Mouse (Mus musculus) skeletal muscle tissue, adult 2 months (tissue): Measurements from ENCODE around the gene Lpcat2.

ENCODE experiments used
- DNase-seq: peaks from one replicate; pipeline ENCODE4 v3.0.0-alpha.2; 2012; ENCODE audit warnings: low read depth, low spot score

Gene Lpcat2

DNA sequence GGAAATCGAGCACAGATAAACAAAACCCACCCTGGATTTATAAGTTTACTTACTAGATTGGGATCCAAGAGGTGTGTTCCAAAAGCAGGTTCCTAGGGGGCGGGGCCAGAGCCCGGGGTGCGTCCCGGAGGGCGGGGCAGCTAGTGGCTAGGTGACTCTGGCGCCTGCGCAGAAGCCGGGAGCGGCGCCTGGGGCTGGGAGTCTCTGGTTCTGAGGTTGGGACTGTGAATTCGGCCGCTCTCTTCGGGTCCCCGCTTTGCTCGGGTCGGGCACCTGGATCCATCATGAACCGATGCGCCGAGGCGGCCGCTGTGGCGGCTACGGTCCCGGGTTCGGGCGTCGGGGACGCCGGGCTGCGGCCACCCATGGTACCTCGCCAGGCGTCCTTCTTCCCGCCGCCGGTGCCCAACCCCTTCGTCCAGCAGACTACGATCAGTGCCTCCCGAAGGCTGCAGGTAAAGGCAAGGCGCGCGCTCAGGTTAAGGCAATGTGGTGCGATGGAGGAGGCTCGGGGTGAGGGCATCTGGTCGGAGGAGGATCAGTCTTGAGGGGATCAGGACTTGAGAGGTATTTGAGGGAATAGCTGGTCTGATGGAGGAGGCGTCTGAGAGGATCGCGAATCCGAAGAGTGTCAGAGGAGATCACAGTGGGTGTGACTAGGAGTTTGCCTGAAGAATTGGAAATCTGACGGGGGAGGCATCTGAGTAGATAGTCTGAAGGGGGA, at the start of gene Lpcat2:
TSS of gene Lpcat2 (plus strand) at position 169 of the 724 bp plus-strand sequence.
- DNase-seq = no peak

DNA sequence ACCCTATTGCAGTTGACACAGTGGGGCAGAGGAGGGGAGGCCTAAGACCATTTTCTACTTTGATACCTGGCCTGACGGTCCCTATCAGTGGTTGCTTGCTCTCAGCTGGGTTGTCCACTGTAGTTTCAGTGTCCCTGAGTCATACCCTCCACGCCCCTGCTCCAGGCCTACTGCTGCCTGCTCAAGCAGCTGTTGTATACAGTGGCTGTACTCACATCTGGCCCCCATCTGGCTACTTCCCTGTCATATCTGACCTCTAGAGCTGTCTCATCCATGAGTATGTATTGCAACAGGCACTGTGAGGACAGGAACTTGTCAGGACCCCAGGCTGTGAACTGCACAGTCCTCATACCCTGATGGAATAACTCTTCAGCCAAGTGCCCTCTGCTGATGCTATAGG, 42.4 kb upstream of the Lpcat2 start:
- no peak for DNase-seq

DNA sequence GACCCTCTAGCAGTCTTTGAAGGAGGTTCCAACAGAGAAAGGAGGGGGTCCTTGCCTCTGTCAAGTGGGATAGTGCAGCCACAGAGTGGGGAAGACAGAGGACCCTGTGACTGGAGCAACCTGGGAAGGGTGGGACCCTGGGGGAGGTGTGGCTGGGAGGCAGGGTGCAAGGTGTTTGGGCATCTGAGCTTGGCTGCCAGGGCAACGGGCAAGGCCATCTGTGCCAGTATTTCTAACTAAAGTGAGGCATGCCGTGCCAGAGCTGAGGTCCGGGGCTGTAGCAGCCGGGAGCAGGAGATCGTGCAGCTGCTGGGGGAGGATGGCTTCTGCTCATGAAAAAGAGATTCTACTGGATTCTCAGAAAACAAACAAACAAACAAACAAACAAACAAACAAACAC, 39.5 kb upstream of the Lpcat2 start:
- no peak for DNase-seq

DNA sequence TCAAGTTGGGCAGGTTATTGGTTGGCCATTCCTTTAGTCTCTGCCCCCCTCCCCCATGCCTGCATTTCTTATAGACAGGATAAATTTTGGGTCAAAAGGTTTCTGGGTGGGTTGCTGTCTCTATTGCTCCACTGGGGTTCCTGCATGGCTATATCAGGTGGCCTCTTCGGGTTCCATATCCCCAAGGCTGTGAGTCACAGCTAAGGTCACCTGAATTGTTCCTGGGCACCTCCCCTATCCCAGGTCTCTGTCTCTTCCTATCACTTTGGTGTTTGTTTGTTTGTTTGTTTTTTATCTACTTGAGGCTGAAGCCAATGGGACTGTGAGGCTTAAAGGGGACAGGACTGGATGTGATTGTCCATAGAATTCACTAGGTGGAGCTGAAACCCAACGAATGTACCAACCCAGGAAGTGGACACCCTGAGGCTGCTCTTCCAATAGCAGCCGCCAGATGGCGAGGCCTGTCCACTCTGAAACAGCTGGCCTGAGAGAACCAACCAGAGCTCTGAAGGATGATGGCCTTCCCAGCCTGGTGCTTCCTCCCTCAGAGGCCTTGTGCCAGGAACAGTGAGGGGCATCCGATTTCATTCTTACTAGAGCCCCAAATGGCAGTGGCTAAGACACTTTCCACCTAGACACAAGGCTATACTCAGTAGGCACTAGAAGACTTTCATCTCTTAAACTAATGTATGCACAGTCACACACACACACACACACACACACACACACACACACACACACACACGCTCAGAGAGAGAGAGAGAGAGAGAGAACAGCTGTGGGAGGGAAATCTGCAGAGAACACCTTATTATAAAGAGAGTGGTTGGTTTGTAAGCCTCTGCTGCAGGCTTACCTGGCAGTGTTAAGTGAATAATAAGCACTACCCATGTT, 37.0 kb upstream of the Lpcat2 start:
- peak; percentile 91 for DNase-seq

DNA sequence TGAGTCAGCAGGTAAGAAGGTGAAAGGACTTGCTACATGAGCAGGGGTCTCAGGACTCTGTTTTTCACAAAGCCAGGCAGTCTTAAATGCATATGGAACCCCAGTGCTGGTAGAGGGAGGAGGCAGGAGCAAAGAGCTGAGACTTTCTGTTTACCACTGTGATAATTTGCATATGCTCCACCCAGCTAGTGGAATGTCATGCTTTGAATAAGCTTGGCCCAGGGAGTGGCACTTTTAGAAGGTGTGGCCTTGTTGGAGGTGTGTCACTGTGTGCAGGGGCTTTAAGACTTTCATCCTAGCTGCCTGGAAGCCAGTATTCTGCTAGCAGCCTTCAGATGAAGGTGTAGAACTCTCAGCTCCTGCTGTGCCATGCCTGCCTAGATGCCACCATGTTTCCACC, 34.0 kb upstream of the Lpcat2 start:
- no peak for DNase-seq

DNA sequence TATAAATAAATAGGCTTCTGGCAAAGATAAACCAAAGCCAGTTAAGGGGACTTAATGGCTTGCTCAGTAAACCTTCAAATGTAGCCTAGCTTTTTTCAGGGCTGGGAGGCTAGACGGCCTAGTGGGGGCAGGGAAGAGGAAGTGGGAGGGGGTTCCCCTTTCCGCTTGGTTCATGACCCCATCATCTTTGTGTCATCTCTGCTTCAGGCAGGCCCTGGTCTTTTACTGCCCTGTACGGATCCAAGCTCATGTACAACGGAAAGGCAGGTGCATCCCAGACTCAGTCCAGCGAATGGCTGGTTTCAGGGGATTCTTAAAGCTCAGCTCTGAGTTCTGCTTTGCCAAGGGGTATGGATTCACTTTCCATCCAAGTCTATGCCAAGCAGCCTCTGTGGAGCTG, 32.8 kb upstream of the Lpcat2 start:
- DNase-seq = no peak

DNA sequence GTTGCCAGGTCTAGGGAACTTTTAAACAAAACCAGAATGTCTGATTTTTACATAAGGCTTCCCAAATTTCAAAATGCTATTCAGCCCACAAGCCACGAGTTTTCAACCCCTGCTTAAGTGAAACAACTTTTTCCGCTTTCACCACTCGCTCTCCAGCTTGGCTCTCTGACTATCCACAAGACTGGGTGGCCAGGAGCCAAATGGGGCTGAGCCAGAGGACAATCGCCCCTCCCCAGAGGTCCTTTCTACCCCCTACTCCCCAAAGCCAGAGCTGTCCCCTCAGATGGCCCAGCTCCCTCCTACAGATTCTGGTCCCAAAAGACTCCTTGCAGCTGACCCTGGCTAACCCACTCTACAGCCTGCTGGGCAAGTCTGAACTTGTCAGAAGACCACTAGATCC, 29.1 kb upstream of the Lpcat2 start:
- peak; percentile 53 for DNase-seq

DNA sequence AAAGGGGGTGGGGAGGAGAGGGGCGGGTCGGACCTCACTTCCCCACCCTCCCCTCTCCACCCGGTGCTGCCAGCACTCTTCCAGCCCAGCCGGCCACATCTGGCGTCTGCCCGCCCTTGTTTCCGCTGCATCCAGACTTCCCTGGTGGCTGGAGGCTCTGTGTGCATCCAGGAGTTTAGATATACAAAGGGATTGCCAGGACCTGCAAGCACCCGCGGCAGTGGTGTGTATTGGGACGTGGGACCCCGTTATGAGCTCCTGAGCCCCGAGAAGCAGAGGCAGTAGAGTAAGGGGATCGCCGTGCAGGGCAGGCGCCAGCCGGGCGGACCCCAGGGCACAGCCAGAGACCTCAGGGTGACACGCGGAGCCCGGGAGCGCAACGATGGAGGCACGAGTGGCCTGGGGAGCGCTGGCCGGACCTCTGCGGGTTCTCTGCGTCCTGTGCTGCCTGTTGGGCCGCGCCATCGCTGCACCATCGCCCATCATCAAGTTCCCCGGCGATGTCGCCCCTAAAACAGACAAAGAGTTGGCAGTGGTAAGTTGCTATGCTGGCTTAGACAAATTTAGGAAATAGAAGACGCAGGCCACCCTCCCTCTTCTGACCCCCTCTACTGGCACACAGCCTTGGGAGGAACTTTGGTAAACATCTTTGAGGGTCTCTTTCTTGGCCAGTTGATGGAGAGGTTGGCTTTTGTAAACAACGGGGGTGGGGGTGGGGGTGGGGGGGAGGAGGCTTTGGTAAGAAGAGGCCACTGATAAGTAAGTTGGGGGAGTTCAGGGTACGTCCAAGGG, 27.7 kb upstream of the Lpcat2 start, which contains the start of gene Mmp2:
TSS of gene Mmp2 (plus strand) at position 49 of the 792 bp plus-strand sequence.
- DNase-seq = peak; percentile 56

DNA sequence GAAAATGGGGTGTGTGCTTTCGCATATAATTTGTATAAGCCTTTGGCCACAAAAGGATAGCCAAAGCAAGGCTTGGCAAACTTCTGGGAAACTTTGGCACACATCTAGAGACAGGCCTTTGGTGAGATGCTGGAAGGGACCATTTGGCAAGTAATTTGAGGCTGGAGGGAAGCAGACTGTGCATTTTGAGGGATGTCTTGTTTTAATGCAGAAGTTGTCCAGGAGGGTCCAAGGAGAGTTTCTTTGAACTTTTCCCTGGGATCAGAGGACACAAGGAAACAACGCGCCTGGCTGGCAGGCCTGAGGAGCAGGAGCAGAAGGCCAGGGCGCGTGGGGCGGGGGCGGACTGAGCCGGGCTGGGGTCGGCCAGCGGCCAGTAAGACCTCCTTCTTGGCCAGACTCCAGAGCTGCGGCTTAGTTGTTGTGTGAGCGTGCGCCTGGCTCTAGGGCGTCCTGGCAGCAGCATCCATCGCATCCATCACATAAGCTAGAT, 26.8 kb upstream of the Lpcat2 start:
- peak; percentile 45 for DNase-seq

DNA sequence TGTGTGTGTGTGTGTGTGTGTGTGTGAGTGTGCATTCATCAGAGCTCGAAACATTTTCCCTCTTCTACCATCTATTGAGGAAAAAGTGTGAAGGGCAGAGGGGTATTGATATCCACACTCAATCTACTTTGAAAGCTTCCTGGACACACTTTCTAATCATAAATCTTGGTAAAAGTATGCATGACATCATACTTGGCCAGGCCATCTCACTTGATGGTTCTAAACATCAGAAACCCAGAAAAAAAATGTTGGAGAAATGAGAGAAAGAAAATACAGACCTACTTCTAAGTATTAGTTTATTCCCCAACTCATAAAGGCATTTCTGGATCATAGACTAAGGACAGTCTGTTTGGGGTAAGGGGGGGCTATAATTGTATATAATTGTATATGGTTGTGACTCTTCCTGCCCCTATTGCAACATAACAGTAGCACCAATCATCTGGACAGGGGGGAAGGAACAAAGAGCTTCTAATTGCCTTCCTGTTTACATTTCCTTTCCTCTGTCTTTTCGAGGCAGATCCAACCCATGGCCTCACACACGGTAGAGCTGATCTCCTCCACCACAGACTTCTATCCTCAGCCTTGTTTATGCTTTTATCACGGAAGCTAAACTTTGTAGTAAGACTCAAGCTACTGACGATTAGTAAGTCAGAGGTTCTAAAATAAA, 20.9 kb upstream of the Lpcat2 start:
- no peak for DNase-seq

DNA sequence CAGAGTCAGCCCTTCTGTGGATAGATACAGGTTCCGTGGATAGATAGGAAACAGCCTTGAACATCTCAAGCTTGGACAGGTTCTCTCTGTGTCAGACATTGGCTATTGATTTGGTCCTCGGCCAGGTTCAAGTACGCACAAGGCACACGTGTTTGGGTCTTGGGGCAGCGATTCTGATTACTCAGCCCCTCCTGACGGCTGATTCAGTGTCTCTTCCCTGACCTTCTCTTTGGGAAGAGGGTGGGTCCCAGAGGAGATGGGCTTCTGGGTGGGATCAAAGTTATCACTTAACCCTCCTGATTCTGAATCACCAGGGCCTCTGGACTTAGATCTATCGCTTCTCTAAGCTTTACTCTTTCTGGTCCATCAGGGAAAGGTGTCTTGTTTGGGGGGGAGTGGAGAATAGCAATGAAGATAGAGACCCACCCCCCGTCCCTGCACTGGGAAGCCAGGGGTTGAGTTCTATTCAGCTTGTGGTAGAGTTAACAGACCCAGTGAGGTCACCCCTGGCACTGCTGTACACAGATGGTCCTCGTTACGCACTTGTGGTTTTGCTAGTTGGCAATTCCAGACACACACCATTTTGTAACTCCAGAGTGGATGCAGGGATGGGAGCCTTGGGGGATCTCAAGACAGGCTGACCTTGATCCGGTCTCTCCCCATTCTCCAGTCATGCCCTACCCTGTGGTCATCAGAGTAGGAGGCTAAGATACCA, 20.2 kb upstream of the Lpcat2 start:
- DNase-seq = peak; percentile 79

DNA sequence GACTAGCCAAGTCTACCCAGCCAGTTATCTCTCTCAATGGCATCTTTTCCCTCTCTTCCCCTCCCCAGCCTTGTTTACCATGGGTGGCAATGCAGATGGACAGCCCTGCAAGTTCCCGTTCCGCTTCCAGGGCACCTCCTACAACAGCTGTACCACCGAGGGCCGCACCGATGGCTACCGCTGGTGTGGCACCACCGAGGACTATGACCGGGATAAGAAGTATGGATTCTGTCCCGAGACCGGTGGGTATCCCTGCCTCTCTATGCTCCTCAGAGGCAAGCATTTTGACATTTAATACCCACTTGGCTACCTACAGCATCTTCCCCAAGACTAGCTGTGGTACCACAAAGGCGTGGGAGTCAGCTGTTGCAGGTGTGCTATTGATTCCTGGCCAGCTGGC, 19.2 kb upstream of the Lpcat2 start:
- DNase-seq = no peak

DNA sequence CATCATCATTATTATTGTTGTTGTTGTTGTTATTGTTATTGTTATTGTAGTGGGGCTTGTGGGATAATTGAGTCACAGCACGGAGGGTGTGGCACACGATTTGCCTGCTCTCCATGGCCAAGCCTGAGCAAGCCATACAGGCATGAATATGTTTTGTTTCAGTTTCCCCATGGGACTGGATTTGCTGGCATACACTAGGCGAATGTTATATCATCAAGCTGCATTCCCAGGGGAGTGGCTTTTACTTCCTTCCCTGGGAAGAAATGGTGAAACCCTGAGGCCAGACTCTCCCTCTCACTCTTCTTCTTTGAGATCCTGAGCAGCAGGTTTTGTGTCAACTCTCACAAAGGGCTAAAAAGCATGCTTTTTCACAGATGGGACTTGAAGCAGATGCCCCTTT, 16.5 kb upstream of the Lpcat2 start:
- DNase-seq = no peak

DNA sequence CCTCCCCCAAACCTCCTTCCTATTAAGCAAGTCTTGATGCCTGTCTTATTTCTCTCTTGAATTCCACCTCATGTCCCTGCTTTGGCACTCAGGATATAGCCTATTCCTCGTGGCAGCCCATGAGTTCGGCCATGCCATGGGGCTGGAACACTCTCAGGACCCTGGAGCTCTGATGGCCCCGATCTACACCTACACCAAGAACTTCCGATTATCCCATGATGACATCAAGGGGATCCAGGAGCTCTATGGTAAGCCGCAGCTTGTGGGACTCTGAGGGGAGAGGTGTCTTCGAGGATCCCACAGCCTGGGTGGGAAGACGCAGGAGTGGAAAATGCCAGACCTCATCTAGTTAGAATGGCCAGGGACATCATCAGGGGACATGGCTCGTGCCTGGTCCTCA, 16.0 kb upstream of the Lpcat2 start:
- no peak for DNase-seq

DNA sequence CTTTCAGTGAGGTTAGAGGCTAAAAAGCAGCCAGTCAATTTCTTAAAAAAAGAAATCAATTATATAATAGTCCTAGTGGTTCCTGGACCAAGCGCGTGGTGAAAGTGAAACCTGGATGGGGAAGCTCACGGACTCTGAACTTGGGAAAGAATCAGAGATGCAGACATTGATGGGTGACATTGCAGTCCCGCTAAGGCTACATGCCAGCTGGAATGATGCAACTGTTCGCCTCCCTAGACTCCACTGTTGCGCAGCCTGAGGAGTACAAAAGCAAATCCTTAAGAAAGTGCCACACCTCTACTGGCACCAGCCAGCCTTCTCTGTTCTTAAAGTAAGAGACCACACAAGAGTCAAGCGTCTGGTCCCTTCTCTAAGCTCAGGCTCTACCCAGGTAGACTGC, 15.3 kb upstream of the Lpcat2 start:
- DNase-seq = peak; percentile 82

DNA sequence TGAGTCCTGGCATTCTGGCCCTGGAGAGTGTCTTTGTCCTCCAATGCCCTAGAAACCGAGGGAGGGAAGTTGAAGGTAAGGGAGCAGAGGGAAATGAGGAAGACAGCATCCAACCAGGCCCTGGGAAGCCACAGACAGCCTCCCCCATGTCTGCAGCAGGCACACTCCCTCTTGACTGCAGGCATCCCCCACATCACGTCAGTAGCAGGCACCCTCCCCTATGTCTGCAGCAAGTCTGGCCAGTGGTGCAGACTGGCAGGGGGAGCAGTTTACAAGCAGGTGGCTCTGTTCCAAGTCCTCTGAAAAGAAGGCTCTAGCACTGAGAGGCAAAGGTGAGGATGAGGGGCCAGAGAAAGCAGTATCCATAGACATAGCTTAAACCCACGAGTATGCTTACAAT, 8.5 kb upstream of the Lpcat2 start:
- no peak for DNase-seq

DNA sequence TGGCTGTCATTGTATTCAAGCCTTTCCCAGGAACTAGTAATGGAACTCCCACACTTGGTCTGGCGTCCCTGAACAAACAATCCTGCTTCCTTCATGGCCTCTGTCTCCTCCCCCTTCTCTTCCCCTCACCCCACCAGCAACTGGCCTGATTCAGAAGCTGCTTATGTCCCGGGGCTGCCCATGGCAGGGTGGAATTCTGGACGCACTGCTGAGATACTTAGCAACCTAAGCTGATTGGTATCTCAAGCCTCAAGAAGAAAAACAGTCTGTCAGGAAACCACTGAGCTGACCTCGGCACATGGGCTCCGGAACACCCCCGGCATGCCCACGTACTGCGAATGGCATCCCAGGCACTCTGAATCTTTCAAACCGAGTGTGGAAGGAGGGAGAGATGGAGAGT, 7.8 kb upstream of the Lpcat2 start:
- DNase-seq = no peak

DNA sequence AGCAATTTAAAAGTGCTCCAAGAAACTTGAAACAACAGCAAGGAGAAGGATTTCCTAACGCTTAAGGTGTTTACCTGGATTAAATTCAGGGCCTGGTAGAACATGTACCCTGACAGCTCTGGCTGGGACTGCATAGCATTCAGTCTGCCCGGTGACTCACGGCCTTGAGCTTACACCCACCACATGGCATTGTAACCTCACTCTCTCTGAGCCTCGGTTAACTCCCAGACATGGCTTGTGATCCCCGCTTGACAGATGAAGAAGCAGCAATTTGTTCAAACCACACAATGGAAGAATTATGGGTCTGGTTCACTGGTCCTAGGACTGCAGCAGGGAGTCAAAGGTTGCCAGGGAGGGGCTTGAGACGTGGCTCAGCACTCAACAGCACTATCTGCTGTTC, 5.9 kb upstream of the Lpcat2 start:
- DNase-seq = no peak

DNA sequence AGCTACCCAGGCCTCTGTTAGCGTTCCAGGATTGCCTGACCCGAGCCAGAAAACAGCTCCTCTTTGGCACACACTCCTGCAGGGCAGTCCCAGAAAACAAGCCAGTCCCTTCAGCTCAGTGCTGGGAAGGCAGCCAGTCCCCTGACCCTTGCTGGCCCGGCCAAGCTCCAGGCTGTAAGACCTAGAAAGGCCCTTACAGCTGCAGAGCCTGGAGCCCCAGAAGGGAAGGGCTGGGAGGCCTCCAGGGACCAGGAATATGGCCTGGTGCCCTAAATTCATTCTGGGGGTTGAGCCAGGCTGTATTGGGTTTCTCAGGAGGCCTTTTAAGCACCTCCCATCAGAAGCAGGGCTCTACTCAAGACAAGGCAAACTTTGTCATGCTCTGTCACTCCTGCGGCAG, 4.9 kb upstream of the Lpcat2 start:
- peak; percentile 96 for DNase-seq

DNA sequence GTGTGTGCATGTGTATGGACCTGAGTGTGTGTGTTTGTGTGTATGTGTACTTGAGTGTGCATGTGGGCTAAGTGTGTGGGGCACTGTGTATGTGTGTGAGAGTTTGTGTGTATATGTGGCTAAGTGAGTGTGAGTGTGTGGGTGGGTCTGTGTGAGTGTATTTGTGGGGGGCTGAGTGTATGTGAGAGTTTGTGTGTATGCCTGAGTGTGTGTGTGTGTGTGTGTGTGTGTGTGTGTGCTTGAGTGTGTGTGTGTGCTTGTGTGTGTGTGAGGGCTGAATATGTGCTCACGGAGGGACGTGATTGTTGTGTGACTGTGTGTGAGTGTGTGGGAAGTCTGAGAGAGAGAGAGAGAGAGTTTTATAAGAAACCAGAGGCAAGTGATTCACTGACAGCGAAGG, 3.8 kb upstream of the Lpcat2 start:
- DNase-seq = no peak
